Mouse (Mus musculus): Measurements from ENCODE around the gene Erc1.

GRCm38 (mm10) chr6:119781109-119781508 lies 66.9 kb downstream of the Erc1 start:
- TF ChIP-seq CTCF (IDR thresholded peaks at IDR 0.05; ENCODE audit: low read depth) (no peak), EP300 (IDR thresholded peaks at IDR 0.05; ENCODE audit: low read depth) (no peak)

Data from liver, embryonic 14.5 days (tissue).